Mouse (Mus musculus) kidney, adult 8-10 months (tissue): ENCODE measurements around the gene Syt3.

Experiments used
- DNase-seq, 2 experiments: peaks; one replicate each; pipeline ENCODE4 v3.0.0; 2022

The Syt3 gene

DNA sequence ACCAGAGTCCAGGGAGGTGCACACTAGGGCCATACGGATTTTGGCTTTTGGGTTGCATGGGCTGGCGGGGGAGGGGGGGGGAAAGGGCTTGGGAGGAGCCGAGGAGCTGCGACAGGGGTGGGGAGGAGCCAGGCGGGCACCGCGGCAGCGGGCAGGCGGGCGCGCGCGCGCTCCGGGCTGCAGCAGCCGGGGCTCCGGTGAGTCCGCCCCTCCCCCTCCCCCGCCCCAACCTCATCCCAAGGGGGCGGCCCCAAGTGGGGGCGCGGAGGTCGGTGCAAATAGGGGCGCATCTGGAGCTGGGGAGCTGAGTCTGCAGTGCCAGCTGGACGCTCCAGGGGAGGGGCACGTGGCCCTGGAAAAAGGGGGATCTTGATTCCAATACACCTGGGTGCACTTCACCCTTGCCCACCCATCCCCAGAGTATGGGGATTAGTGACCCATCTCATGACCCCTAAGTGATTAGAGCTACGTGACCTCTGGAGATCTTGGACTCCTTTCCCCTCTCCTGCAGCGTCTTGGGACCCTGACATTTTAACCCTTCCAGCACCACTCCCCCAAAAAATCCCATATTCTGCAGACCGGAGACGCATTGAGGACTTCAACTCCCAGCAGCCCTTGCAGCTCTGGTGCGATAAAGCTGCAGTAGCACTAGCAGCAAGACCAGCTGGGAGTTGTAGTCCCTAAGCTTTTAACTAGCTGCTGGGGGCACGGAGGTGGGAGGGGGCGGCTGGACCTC is at the start of gene Syt3:
Syt3 (plus strand) TSS at position 123 of the 736 bp plus-strand sequence.
- DNase-seq: peak; percentile 71

DNA sequence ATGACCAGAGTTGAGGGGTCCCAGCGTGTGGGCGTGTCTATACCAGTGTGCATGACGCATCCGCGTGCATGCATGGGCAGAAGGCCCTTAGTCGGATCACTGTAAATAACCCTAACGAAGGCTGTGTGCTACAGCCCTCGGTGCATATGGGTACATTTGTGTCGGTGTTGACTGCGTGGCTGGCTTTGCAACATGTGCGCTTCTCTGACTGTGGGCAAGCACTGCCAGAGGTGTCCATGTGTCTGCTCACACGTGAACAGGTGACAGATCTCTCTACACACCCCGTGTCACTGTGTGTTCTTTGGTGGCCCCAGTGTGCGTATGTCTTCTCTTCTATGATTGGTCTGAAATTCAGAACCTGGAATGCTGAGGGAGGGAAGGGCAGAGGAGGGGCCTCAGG is 49.8 kb upstream of the Syt3 start:
- no peak for DNase-seq

DNA sequence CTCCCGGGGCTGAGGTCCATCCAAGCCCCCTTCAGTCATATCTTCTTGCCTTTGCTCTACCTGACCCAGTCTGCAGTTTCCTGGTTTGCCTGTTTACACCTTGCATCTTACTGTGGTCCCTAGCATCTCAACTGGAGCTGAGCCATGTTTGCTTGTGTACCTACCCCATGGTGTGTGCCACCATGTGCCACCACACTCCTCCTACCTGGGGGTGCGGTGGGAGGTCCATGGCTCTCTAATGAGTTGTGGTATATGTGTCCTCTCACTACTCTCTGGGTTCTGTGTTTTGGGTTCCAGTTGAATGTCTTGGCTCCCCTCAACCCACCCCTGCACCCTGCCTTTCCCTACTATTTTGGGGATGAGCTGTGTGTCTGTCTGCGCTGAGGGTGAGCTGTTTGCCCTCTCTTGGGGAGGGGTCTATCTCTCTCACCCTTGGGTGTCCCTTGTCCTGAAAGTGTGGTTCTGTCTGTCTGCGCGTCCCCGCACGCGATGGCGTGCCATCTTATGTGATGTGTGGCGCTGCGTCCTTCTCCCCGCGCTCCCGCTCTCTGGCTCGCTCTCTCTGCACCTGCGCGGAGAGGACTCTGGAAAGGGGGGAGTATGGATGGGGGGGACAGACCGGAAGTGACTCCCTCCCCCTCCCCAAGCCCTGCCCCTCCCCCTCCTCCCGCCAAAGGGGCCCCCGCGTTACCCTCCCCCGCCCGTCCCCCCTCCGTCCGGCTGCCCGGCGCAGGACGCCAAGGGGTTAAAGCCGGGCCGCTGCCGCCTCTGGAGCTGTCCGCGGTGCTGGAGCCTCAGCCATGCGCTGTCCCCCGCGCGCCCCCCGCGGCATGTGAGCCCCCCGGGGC is 48.6 kb upstream of the Syt3 start:
- no peak for DNase-seq

DNA sequence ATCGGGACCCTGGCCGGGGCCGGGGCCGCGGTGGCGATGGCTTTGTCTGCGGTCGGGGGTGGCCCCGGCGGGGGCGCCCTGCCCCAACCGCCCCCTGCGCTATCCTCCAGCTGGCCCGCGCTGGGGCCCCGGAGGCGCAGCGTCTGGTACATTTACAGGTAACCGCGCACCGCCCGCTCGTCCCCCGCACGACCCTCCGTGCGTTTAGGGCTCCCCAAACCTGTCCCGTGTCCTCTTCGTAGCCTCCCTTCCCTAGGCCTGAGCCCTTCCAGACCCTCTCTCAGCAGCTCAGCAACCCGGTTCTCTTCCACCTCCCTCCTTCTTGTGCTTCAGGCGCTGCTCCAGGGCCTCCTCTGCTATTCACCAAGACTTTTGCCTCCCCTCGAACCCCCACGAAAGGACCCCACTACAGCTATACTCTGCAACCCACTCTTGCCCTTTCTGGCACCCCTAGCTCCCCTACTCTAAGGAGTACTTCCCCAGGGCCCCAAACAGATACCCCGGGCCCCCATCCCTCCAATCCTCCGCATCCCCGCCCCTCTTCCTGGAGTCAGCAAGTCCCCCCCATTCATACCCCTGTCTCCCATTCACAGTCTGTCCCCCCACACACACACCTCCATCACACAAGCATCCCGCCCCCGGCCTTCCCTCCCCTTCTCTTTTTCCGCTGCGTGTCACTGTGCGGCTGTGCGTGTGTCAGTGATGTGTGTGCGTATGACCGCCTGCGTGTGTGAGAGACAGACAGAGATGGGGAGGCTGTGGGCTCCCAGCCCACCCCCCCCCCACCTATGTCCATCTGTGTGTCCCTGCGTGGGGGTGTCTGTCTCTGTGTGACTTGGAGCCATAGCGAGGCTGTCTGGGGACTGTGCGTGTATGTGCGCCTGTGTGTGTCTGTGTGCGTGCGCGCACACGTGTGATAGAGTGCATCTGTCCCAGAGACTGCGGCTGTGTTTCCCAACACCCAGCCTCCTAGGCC is 47.6 kb upstream of the Syt3 start:
- no peak for DNase-seq

DNA sequence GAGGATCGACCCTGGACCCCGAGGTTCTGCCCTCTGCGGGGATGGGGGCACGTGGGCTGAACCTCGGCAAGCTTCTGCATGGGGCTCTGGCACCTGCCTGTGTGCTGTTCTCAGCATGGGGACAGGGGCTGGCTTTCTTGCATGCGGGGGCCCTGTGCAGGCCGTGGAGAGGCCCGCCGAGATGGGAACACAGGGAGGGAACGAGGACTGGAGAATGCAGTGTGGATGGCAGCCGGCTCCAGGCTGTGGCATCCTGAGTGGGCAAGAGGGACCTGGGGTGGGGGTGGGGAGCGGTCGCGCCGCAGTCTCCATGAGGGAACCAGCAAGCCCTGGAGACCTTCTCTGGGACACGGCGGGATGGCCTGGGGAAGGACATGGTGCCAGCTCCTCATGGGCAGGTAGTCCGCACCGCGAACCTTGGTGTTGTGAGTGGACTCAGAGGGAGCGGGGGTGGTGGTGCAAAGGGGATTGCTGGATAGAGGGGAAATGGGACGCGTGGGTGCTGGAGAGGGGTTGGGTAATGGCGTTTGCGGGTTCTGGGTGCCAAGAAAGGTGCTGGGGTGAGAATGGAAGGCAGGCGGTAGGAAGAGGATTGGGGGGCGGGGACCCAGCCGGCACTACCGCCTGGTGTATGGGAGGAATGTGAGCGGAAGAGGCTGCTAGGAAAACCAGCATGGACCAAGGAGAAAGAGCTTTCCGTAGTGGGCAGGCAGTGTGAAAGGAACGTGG is 46.6 kb upstream of the Syt3 start:
- DNase-seq: no peak

DNA sequence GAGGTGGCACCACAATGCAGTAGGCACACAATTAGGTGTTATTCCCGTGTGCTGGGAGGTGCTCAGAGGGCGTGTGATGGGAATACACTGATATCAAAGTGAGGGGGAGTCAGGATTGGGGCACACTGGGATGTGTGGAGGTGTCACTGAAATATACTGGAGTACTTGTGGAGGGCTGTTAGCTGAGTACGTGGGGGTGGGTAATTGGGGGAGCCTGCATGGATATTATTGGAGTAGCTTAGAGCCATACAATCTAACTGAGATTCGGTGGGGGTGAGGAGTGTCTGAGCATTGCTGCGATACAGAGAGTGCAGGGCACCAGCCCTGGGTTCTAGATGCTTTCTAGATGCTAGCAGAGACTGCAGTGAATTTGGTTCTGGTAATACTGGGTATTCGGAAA is 43.7 kb upstream of the Syt3 start:
- DNase-seq: no peak

DNA sequence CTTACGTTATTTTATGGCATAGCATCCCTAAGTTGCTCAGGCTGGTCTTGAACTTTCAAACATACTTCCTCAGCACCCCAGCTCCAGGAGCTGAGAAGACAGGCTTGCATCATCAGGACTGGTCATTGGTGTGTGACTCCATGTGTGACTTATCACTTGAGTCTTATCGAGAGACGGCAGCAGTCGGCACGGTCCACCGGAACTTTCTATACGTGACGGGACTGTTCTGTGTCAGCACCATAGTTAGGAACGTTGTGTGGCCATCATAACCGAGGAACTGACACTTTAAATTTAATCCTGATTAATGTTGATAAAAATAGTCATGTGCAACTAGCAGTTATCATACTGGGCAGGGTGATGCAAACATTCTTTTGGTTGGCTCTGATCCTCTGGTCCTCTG is 42.8 kb upstream of the Syt3 start:
- DNase-seq: no peak

DNA sequence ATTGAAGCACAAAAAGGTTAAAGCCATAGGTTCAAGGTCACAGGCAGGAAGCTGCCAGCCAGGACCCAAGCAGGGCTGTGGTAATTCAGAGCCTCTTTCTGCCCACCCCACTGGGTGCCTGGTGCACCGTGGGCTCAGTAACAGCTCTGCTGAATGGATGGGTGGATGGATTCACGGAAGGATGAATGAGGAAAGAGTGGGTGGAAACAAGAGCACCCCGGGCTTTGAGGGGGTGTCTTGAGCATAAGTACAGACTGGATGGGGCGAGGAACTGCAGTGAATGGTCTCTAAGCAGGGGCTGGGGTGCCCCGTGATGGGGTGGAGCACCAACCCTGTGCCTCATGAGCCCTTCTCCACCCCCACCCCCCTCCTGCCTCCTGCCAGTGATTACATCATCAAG is 42.2 kb upstream of the Syt3 start:
- no peak for DNase-seq

DNA sequence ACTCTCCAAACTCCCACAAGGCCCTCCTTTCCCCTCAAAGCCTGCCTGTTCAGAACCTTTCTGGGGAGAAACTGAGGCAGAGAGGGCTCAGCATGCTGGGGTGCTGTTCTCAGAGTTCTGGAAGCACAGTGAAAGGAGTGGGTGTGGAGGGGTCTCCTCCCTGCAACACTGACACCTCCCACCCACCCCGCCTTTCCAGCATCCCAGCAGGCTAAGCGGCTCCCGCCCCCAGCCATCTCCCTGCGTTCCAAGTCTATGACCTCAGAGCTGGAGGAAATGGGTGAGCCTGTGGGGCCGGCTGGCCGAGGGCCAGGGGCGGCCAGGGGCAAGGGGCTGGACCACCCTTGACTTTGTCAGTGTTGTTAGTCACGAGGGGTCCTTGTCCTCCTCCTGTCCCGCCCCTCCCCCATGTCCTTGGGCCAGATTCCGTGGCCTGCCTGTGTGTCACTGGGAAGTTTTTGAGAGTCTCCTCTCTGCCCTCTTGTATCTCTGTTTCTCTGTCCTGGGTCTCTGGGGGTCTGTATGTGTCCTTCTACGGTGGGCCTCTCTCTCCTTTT is 40.4 kb upstream of the Syt3 start:
- DNase-seq: no peak

DNA sequence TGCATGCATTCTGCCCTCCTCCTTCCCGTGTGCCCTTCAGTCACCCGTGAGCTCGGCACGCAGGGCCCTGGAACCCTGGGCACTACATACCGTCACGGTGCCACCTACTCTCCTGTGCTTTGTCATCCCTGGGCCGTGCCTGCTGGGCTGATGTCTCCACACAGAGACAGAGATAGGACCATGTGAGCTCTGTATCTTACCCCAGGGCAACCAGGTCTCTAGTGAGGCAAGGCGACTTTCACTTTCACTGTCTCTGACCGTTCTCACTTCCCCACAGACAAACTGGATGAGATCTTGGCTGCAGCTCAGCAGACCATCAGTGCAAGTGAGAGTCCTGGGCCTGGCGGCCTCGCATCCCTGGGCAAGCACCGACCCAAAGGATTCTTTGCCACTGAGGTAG is 39.3 kb upstream of the Syt3 start:
- DNase-seq: no peak

DNA sequence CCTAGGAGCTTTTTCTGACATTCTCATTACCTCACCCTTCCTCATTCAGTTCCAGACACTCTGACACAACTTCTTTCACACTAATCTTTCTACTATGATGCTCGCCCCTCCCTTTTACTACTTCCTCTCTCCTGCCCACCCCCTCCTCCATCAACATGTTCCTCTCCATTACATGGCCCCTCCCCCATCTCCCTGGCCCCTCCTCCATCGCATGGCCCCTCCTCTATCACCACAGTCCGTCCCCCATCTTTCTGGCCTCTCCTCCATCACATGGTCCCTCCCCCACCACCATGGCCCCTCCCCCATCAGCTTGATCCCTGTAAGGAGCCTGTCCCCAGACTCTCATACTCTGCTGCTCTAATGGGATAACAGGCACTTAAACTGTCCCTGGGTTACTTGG is 34.9 kb upstream of the Syt3 start:
- DNase-seq: no peak

DNA sequence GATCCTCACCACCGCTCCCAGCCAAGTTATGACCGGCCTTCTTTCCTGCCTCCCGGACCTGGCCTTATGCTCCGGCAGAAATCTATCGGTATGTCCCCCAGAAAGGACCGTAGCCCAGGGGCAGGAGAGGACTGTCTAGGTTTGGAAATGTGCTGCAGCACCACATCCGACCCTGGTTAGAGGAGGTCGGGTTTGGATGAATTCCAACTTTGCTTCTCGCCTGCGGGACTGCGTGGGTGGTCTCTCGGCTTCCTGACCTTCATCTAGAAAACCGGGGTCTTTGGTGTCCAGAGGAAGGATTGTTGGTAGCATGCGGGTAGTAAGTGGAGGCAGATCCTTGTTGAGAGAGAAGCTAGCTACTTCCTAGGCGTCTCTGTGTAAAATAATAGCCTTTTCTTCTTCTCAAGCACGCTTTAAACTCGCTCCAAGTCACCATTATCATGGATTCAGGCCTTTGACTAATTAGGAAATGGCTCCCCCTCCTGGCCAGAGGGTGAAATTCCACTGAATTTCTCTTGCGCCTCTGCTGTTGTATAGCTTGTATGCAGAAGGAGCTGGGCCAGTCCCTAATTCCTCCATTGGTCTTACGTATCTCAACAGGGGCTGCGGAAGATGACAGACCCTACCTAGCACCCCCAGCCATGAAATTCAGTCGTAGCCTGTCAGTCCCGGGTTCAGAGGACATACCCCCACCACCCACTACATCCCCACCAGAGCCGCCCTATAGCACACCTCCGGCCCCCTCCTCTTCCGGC is 32.8 kb upstream of the Syt3 start:
- DNase-seq: peak; percentile 73 to 84

DNA sequence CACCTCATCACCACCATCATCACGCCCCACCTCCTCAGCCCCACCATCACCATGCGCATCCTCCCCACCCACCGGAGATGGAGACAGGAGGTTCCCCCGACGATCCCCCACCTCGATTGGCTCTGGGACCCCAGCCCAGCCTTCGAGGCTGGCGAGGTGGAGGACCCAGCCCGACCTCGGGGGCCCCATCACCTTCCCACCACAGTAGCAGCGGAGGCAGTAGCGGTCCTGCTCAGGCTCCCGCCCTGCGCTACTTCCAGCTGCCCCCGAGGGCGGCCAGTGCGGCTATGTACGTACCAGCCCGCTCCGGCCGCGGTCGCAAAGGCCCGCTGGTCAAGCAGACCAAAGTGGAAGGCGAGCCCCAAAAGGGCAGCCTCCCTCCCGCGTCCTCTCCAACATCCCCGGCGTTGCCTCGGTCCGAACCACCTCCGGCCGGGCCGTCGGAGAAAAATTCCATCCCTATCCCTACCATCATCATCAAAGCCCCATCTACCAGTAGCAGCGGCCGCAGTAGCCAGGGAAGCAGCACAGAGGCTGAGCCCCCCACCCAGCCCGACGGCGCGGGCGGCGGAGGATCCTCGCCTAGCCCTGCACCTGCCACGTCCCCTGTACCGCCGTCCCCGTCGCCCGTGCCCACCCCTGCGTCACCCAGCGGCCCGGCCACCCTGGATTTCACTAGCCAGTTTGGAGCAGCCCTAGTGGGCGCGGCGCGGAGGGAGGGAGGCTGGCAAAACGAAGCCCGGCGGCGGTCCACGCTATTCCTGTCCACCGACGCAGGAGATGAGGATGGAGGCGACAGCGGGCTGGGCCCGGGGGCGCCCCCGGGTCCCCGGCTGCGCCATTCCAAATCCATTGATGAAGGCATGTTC is 31.8 kb upstream of the Syt3 start:
- no peak for DNase-seq

DNA sequence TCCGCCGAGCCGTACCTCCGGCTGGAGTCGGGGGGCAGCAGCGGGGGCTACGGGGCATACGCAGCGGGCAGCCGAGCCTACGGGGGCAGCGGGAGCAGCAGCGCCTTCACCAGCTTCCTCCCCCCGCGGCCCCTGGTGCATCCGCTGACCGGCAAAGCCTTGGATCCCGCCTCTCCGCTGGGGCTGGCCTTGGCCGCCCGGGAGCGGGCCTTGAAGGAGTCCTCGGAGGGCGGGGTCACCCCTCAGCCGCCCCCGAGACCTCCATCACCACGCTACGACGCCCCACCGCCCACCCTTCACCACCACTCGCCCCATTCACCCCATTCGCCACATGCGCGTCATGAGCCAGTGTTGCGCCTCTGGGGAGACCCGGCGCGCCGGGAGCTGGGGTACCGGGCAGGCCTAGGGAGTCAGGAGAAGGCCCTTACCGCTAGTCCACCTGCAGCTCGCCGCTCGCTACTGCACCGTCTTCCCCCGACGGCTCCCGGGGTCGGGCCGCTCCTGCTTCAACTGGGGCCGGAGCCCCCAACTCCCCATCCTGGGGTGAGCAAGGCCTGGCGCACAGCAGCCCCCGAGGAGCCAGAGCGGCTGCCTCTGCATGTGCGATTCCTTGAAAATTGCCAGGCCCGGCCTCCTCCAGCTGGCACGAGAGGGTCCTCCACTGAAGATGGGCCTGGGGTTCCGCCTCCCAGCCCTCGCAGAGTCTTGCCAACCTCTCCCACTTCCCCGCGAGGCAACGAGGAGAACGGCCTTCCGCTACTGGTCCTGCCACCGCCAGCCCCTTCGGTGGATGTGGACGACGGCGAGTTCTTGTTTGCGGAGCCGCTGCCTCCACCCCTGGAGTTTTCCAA is 30.9 kb upstream of the Syt3 start:
- no peak for DNase-seq

DNA sequence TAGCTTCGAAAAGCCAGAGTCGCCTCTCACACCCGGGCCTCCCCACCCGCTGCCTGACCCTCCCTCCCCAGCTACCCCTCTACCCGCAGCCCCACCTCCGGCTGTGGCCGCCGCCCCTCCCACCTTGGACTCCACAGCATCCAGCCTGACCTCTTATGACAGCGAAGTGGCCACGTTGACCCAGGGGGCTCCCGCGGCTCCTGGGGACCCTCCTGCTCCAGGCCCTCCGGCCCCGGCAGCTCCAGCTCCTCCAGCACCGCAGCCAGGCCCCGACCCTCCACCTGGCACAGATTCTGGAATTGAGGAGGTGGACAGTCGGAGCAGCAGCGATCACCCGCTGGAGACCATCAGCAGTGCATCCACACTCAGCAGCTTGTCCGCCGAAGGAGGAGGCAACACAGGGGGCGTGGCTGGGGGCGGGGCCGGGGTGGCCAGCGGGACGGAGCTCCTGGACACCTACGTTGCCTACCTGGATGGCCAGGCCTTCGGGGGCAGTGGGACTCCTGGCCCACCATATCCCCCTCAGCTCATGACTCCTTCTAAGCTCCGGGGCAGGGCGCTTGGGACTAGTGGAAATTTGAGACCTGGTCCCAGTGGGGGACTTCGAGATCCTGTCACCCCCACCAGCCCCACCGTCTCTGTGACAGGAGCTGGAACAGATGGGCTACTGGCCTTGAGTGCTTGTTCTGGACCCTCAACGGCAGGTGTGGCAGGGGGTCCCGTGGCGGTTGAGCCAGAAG is 30.1 kb upstream of the Syt3 start:
- DNase-seq: no peak

DNA sequence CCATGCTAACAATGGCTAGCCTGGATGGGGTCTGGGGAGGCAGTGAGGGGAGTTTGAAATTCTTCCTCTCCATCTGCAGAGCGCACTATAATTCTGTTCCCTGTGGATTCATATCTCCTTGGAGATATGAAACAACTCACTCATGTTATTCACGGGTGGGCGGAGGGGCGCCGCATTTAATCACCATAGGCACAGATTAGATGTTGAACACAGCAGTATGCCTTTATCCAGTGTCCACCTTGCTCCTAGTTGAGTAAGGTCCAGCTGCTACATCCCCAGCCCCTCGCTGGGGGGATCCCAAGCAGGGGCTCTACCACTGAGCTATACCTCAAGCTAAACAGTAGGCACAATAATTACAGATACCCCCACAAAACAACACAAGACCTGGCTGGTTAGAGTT is 28.5 kb upstream of the Syt3 start:
- no peak for DNase-seq

DNA sequence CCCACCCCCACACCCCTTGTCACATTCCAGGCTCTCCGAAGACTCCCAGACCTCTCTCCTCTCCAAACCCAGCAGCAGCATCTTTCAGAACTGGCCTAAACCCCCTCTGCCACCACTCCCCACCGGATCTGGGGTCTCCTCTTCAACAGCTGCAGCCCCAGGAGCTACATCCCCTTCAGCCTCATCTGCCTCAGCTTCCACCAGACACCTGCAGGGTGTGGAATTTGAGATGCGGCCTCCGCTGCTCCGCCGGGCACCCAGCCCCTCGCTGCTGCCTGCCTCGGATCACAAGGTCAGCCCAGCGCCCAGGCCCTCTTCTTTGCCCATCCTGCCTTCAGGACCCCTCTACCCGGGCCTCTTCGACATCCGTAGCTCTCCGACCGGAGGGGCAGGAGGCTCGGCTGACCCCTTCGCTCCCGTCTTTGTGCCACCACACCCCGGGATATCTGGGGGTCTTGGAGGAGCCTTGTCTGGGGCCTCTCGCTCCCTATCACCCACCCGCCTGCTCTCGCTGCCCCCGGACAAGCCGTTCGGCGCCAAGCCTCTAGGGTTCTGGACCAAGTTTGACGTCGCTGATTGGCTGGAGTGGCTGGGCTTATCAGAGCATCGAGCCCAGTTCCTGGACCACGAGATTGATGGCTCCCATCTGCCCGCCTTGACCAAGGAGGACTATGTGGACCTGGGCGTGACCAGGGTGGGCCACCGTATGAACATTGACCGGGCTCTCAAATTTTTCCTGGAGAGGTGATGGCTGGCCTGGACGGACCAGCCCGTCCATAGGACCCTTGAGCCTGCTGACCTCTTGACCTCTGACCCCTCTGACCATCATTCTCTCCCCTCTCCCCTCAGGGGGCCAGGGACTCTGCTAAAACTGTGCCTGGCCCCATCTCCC is 27.1 kb upstream of the Syt3 start:
- DNase-seq: no peak

DNA sequence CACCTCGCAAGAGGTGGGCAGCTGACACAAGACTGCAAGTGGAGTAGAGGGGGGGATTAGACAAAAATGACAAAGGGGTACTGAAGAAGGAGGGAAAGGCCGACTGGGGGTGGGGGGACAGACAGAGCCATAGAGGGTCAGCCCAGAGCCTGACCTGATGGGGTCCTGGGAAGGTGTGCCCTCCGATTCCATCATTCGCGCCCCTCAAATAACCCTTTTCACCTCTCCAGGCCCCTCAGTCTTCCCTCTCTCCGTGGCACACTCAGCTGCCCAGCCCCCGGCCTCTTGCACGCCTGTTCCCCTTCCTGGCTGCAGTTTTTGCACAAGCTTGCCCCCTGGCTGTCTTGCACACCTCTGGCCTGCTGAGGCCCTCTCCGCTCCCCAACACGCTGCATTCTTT is 26.4 kb upstream of the Syt3 start:
- no peak for DNase-seq
